Mouse (Mus musculus): ENCODE data around the gene Il33.

Il33 gene

GRCm38 (mm10) chr19:29924638-29925258, at the start of gene Il33:
Gene Il33, plus strand, starts transcription at chr19:29925114.
- peak; percentile 85 to 86 for DNase-seq

GRCm38 (mm10) chr19:29877422-29878291, 47.3 kb upstream of the Il33 start:
- DNase-seq, result no peak

DNA sequence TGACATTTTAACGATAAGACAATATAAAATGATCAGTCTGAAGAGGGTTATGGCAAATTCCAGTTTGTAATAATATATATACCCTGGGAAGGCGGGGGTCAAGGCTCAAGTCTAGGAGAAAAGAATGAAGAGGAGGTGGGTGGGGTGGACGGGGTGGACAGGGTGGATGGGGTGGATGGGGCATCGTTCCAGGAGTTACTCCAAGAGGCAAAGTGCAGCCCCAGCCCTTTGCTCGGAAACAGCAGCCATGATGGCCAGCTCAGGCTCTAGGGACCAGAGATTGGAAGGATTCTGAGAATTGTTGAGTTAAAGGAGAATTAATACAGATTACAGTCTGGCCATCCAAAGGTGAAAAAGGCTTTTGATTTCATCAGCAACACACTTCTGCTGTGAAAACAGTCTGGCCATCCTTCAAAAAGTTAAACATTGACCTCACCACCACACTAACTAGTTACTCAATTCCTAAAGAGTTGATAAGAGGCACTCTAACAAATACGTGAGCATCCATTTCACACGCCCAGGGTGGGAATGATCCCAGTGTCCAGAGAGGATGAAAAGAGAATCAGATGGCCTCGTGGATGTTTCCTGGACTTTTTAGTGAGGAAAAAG, 45.9 kb upstream of the Il33 start:
- DNase-seq, result no peak

- no peak for DNase-seq
These were observed 44.0 kb upstream of the Il33 start for GRCm38 (mm10) chr19:29880918-29881317.

DNA sequence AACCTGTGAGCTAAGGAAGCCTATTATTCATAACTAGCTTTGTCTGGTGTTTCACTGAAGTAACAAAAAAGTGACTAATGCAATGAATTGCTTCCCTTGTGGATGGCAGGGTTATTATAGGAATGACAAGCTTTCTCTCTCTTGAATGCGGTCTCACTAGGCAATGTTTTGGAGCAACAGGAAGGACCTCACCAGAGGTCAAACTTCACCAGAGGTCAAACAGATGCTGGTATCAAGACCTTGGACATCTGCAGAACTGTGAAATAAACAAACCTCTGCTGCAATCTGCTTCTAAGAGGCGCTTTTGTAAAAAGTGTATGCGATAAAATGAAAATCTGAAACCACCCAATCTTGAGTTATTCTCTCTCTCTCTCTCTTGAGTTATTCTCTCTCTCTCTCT, 42.2 kb upstream of the Il33 start:
- no peak for DNase-seq

DNA sequence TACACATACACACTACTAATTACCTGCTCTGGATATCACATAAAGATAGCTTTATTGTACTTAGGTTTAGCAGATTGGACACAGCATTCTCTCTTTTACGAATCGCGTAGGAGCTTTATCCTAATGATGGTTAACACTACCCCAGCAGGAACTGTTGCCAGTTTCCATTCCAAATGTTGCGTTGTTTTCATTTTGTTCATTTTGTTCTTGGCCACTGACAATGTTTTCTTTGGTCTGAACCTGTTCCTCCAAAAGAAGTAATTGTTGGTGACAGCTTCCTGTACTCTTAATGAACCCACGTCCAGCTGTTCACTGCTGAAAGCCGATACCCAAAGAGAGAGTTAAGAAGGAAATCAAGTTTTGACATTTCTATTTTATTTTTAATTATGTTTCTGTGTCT, 39.4 kb upstream of the Il33 start:
- no peak for DNase-seq

DNA sequence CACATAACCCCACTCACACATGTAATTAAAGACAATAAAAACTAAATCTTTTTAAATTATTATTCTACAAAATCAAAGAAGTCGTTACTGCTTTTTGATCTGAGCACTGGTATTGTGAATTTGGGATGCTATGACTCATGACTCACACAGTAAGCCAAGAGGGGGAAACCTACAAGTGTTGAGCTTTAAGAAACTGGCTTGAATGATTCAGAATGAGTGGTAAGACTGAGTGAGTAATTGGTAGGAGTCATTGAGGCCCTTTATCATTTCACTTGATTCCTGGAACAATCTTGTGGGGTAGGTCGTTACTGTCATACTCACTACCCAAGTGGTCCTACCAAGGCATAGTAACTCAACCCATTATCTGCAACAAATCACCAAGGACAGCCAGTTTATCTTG, 37.4 kb upstream of the Il33 start:
- DNase-seq, result no peak

DNA sequence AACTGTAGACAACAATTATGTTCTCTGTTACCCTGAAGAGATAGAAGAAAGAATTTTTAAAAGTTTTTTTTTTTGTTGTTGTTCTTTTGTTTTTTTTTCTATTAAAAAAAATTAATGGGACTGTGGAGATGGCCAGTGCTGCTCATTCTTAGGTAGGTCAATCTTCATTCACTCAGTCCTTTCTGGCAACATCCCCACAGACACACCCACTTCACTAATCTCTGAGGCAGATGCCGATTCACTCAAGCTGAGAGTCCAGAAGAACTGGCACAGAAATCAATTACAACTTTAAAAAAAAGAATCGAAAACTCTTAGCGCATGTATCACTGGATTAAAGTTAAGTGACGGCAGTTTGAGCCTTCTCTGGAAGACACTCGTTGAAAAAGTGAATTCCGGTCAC, 36.0 kb upstream of the Il33 start:
- no peak for DNase-seq

DNA sequence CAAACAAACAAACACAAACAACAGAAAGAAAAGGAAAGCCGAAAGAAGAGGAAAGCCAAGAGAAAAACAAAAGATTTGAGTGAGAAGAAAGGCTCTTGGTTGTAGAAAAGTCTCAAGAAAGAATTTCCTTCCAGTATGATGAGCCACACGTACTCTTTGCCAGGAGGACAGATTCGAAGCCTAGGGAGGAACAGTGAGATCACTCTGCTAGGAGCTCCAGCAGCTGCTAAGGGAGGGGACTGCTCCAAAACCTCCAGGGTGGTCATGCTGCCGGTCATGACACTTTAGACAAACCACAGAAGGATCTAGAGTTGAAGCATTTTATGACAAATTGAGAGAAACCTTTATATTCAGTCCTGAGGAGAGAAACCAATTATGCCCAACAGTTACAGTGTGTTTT, 32.9 kb upstream of the Il33 start:
- no peak for DNase-seq

- no peak for DNase-seq
These were observed 32.1 kb upstream of the Il33 start for GRCm38 (mm10) chr19:29892786-29893185.

DNA sequence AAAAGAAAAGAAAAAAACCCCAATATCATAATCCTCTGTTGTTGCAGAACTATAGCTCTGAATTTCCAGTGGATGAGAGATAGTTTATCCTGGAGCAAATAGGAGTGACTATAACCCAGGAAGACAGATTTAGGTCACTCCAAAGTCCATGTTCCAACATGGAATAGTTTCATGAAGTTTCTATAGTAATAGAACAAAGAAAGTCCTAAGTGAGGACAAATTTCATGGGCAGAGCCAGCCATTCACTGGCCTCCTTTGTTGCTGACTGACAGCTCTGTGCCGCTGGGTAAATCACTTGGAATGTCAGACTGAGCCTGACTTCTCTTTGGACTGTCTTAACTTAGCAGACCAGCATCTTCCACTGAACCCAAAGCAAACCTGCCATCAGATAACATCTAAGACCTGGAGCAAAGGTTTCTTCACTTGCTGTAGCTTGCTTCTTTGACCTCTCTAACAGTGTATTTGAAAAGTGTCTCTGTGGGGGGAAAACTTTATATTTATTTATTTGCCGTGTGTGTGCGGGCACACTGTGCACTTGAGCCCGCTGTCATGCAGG, 31.1 kb upstream of the Il33 start:
- DNase-seq, result no peak

GRCm38 (mm10) chr19:29894381-29894780, 30.5 kb upstream of the Il33 start:
- DNase-seq, result no peak

- no peak for DNase-seq
These were observed 29.9 kb upstream of the Il33 start for GRCm38 (mm10) chr19:29895047-29895446.

GRCm38 (mm10) chr19:29900318-29900717, 24.6 kb upstream of the Il33 start:
- DNase-seq, result peak in 1 of 2 experiments; percentile 10

GRCm38 (mm10) chr19:29902343-29903070, 22.4 kb upstream of the Il33 start:
- no peak for DNase-seq

- DNase-seq, result no peak
These were observed 19.0 kb upstream of the Il33 start for GRCm38 (mm10) chr19:29905896-29906295.

GRCm38 (mm10) chr19:29909166-29909565, 15.7 kb upstream of the Il33 start:
- no peak for DNase-seq

DNA sequence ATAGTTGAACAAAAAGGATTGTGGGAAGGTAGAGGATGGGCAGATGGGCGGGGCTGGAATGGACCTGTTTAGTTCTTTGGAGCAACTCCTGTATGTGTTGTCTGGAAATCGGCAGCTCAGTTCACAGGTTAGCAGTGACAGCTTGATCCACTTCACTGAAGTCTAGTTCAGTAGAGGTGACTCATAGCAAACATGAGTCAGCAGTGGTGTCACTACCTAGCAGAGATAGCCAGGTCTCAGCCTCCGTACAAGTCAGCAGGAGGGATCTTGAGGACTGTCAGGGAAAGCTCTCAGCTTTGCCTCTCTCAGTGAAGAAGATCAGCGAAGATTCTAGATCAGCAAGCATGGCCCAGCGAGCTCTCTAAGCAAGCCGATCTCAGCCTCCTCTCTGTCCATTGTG, 13.0 kb upstream of the Il33 start:
- DNase-seq, result no peak

GRCm38 (mm10) chr19:29917421-29917820, 7.5 kb upstream of the Il33 start:
- no peak for DNase-seq

GRCm38 (mm10) chr19:29926101-29926755, 1.3 kb downstream of the Il33 start:
- DNase-seq, result no peak

DNA sequence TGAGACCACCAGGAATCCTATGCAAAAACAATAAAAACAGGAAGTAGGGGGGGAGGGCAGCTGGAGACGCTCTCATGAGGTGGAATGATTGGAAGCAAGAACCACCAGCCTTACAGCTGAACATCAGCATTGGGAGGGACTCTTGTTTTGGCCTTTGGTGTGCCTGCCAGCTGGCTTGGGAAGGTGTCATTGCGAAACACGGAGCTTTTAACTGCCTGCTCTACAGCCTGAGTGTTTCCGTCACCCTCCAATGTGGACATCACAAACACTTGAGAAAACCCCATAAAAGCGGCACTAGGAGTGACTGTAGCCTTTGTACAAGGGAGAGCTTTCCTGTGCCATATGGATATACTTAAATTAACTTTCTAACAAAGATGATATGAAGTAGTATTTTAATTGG, 5.4 kb downstream of the Il33 start:
- DNase-seq, result no peak

DNA sequence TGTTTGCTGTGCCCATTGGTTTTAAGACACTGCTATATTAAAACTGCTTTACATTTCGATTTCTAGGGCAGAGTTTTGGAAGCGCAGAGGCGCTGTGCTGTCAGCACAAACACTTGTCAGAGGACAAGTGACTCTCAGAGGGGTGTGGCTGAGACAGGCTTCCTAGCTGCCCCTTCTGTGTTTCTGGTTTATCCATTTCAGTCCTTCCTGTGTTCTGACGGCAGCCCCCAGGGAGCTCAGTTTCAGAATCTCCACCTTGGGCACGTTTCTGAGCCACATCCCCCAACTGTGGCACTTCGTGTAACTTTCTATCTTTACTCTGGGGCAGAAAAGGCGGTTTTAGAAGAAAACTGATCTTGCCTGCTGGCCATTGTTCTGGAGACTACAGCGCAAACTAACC, 12.5 kb downstream of the Il33 start:
- DNase-seq, result no peak
